Mouse (Mus musculus) kidney, adult 2 months (tissue): ENCODE measurements around the gene Nhsl2.

Experiments used
- CTCF ChIP-seq: fragments of 200-500 bp; conservative IDR thresholded peaks from 2 replicates; pipeline ENCODE4 v1.5.1; 2011; ENCODE audit warnings: low read depth, mild to moderate bottlenecking, control low read depth, low read length, moderate library complexity, mixed read lengths; ENCODE audit not compliant: insufficient read depth, insufficient read length
- POLR2A ChIP-seq: fragments of 200-500 bp; IDR thresholded peaks from one replicate; pipeline ENCODE4 v1.6.1; 2011; ENCODE audit warnings: low read depth, low read length, control low read depth

GRCm38 (mm10) chrX:101981450-101981849 is 132.3 kb downstream of the Nhsl2 start:
- TF ChIP-seq CTCF (peak; percentile 41; the same call in 1 of the 2 replicates), POLR2A (no peak)
